Mouse (Mus musculus) forebrain, embryonic 10.5 days (tissue): ENCODE measurements around the gene Aftph. TPM values are rescaled to one million over a fixed set of nuclear protein-coding genes. Genes with fewer than 3 reads are reported as not detected.

Experiments used
- DNase-seq: peaks from one replicate; pipeline ENCODE4 v3.0.0-alpha.2; 2017; ENCODE audit warnings: low spot score; ENCODE audit errors: extremely low spot score
- H3K27ac ChIP-seq: fragments of 300-500 bp; sonication (generic); 2 replicates; pipeline ENCODE4 v1.5.1; 2016; ENCODE audit warnings: mild to moderate bottlenecking
- H3K27me3 ChIP-seq: fragments of 300-500 bp; sonication (generic); 2 replicates; pipeline ENCODE4 v1.6.1; 2016; ENCODE audit warnings: mild to moderate bottlenecking; ENCODE audit not compliant: poor library complexity, severe bottlenecking
- H3K36me3 ChIP-seq: fragments of 300-500 bp; sonication (generic); replicated peaks from 2 replicates; pipeline ENCODE4 v1.6.1; 2016; ENCODE audit warnings: mild to moderate bottlenecking, moderate library complexity
- H3K4me1 ChIP-seq: fragments of 300-500 bp; sonication (generic); 2 replicates; pipeline ENCODE4 v1.6.1; 2016
- H3K4me3 ChIP-seq: fragments of 300-500 bp; sonication (generic); 2 replicates; pipeline ENCODE4 v1.5.1; 2016; ENCODE audit warnings: mild to moderate bottlenecking, moderate library complexity
- H3K9me3 ChIP-seq: fragments of 300-500 bp; sonication (generic); 2 replicates; pipeline ENCODE4 v1.6.1; 2016; ENCODE audit warnings: mild to moderate bottlenecking, moderate library complexity
- WGBS: fragments of 180-500 bp; shearing (Covaris S2); methylation state at CpG from one replicate; pipeline ENCODE4 v1.1.7; 2016; 5-methylcytosine and 5-hydroxymethylcytosine counted together
- polyA plus RNA-seq: library from polyadenylated mRNA; unstranded; fragments of >200 nt; fragmentation: Nextera tagmentation; extraction: Ambion mirVana; gene quantifications from 2 replicates; pipeline ENCODE4 v1.2.1, GENCODE M21; 2016

The Aftph gene
- polyA plus RNA-seq, 1 experiment from 2014 or later = 21.9 TPM

GRCm38 (mm10) chr11:20681679-20682078 is 59.7 kb downstream of the Aftph start:
- Histone ChIP-seq H3K27ac (no peak overlapping the region), H3K36me3 (peaks cover 17% of the 10 kb centered on the region), H3K4me3 (no peak overlapping the region), H3K9me3 (no peaks in the 10 kb centered on the region), H3K27me3 (no peaks in the 10 kb centered on the region), H3K4me1 (no peaks in the 10 kb centered on the region)
- DNase-seq = no peak
- WGBS = 88% methylated on average over 5 of the region's 5 CpGs

DNA sequence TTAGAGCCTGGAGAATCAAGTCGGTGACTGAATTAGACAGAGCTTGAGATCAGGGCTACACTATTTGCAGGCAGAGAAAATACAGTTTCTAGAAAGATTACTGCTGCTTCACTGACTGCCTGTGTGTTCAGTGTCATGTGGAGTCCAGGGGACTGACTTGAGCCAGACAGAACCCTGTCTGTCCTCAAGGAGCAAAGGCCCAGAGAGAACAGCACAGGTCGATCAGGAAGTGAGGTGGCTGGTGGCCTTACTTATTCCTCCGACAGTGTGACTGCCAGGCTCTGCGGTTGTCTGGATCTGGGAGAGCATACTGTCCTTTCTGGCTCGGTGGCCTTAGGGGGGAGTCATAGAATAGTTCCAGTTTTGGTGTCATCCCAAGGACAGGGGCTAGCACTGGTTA is 60.6 kb downstream of the Aftph start:
- Histone ChIP-seq H3K4me1 (no peaks in the 10 kb centered on the region), H3K27ac (no peak overlapping the region), H3K4me3 (no peak overlapping the region), H3K36me3 (peaks cover 9% of the 10 kb centered on the region), H3K9me3 (no peaks in the 10 kb centered on the region), H3K27me3 (no peaks in the 10 kb centered on the region)
- no peak for DNase-seq
- 83% methylated on average over 5 of the region's 5 CpGs for WGBS

DNA sequence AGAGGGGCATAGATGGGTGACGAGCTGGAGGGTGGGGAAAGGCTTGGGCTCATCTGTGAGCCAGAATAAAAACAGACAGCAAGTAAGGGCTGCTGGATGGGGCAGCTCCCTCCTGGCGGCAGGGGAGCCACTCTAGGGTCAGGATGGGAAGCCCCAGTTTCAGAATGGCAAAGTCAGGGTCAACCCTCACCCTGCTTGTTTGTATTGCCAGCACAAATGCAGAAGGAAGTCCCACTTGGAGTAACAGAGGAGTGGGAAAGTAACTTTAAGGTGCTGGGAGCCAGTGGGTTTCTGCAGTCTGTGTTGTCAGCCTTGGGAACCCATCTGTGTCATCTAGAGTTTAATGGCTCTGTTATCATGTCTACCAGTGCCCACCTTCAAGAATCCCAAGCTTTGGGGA is 62.0 kb downstream of the Aftph start:
- H3K4me1 ChIP-seq = no peaks in the 10 kb centered on the region
- peaks cover 4% of the 10 kb centered on the region; the same call in 1 of the 2 replicates for H3K36me3 ChIP-seq
- DNase-seq = no peak
- WGBS = 85% methylated on average over 2 of the region's 2 CpGs
- H3K27me3 ChIP-seq = no peaks in the 10 kb centered on the region
- H3K27ac ChIP-seq = no peak overlapping the region
- H3K4me3 ChIP-seq = no peak overlapping the region
- H3K9me3 ChIP-seq = no peaks in the 10 kb centered on the region

DNA sequence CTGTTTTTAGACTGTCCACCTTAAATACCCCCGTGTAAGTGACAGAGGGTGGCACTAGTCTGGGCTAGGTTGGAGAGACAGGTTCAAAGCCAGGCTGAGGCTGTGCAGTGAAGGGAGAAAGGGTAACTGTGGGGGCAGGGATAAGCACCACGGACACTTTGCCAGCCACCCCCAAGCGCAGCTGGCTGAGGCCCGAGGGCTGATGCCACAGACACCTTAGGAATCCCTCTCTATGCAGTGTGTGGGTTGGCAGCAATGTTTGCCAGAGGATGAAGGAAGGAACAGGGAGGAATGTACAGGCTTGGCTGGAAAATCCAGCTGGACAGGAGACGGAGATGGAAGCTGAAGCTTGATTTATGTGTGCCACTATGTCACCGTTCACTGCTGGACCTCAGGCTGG is 68.9 kb downstream of the Aftph start:
- H3K9me3 ChIP-seq = no peaks in the 10 kb centered on the region
- no peaks in the 10 kb centered on the region for H3K36me3 ChIP-seq
- H3K27me3 ChIP-seq = no peaks in the 10 kb centered on the region
- WGBS = 84% methylated on average over 6 of the region's 6 CpGs
- peaks cover 19% of the 10 kb centered on the region for H3K4me1 ChIP-seq
- no peak overlapping the region for H3K4me3 ChIP-seq
- DNase-seq = no peak
- no peak overlapping the region for H3K27ac ChIP-seq

GRCm38 (mm10) chr11:20671789-20672392 is 69.5 kb downstream of the Aftph start:
- WGBS = 52% methylated on average over 6 of the region's 6 CpGs
- H3K9me3 ChIP-seq = no peaks in the 10 kb centered on the region
- no peaks in the 10 kb centered on the region for H3K36me3 ChIP-seq
- no peak for DNase-seq
- no peaks in the 10 kb centered on the region for H3K27me3 ChIP-seq
- no peak overlapping the region for H3K4me3 ChIP-seq
- peaks cover 19% of the 10 kb centered on the region for H3K4me1 ChIP-seq
- no peak overlapping the region for H3K27ac ChIP-seq

DNA sequence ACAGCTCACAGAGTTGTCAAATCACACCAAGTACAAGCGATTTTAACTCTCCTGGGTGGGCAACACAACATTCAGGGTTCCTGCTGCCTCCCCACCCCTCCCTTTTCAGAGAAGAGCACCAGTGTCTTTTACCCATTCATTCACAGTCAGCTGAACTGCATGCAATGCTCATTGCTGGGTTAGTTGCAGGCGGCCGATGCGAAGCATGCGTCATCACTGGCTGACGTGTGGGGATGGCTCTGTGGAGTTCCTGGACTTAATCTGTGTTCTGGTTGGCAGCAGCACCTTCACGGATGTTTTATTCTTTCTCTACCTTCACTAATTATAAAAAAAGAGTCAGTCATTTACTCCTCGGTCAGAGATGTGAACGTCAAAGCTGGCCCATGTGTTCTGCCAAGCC is 76.5 kb downstream of the Aftph start:
- no peak overlapping the region for H3K4me3 ChIP-seq
- no peaks in the 10 kb centered on the region for H3K36me3 ChIP-seq
- WGBS = 61% methylated on average over 9 of the region's 9 CpGs
- H3K4me1 ChIP-seq = peaks cover 67% of the 10 kb centered on the region
- H3K27ac ChIP-seq = peak overlapping the region; percentile 86
- no peaks in the 10 kb centered on the region for H3K9me3 ChIP-seq
- DNase-seq = no peak
- H3K27me3 ChIP-seq = no peaks in the 10 kb centered on the region

DNA sequence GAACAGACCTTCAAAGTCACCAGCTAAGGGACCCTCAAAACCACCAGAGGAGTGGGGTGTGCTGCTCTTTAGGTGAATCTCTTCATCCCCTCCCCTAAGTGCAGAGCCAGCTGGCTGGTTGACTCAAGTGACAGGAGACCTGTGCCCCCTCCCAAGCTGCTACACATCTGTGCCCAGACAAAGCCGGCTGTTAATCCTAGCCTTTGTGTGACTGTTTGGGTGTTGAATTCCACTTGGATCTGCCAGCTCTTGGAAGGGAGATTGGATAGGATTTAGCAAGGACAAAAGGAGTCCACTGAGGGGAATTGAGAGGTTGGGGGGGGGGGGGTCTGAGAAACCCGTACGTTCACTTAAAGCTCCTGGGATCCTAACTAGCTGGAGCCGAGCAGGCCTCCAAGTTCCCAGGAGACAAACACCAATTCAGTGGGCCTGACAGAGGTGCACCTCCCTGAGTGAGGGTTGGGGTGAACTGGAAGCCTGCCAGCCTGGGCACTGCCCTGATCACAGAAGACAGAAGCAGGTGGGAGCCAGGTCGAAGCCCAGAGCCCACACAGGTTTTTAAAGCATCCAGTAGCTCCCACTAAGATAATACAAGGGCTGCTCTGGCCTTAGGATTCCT is 77.7 kb downstream of the Aftph start:
- peak overlapping the region; percentile 18; the same call in 1 of the 2 replicates for H3K4me3 ChIP-seq
- H3K36me3 ChIP-seq = no peaks in the 10 kb centered on the region
- WGBS = 12% methylated on average over 5 of the region's 5 CpGs
- H3K9me3 ChIP-seq = no peaks in the 10 kb centered on the region
- peak overlapping the region; percentile 86 for H3K27ac ChIP-seq
- H3K4me1 ChIP-seq = peaks cover 56% of the 10 kb centered on the region
- DNase-seq = peak; percentile 58
- no peaks in the 10 kb centered on the region for H3K27me3 ChIP-seq

DNA sequence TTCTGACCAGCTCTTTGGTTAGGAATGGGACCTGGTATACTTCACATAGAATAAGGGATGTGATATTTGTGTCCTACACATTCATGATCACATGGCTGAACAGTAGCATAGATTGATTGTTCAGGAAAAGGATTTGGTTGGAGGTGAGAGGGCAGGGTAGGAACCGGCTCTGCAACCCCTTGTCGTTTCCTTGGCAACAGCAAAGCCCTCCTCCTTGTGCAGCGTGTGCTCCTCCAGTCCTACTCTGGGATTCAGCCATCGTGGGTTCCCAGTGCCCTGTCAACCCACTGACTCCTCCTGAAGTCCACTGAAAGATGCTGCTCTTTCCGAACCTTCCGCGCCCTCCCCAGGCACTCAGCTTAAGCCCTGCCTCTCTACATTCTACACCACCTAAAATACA is 78.6 kb downstream of the Aftph start:
- H3K27me3 ChIP-seq = no peaks in the 10 kb centered on the region
- DNase-seq = no peak
- no peaks in the 10 kb centered on the region for H3K9me3 ChIP-seq
- no peak overlapping the region for H3K4me3 ChIP-seq
- no peaks in the 10 kb centered on the region for H3K36me3 ChIP-seq
- 57% methylated on average over 7 of the region's 7 CpGs for WGBS
- H3K4me1 ChIP-seq = peaks cover 55% of the 10 kb centered on the region
- peak overlapping the region; percentile 86 for H3K27ac ChIP-seq

GRCm38 (mm10) chr11:20661652-20662051 is 79.7 kb downstream of the Aftph start:
- no peaks in the 10 kb centered on the region for H3K27me3 ChIP-seq
- H3K36me3 ChIP-seq = no peaks in the 10 kb centered on the region
- no peak for DNase-seq
- 40% methylated on average over 4 of the region's 4 CpGs for whole genome bisulfite sequencing
- no peak overlapping the region for H3K4me3 ChIP-seq
- no peaks in the 10 kb centered on the region for H3K9me3 ChIP-seq
- H3K27ac ChIP-seq = peak overlapping the region; percentile 86; the same call in 1 of the 2 replicates
- H3K4me1 ChIP-seq = peaks cover 64% of the 10 kb centered on the region

- Histone ChIP-seq H3K36me3 (no peaks in the 10 kb centered on the region), H3K27me3 (no peaks in the 10 kb centered on the region), H3K27ac (peak overlapping the region; percentile 86), H3K4me3 (no peak overlapping the region), H3K4me1 (peaks cover 74% of the 10 kb centered on the region), H3K9me3 (no peaks in the 10 kb centered on the region)
- 79% methylated on average over 14 of the region's 14 CpGs for WGBS
- DNase-seq = no peak
Observed at GRCm38 (mm10) chr11:20660111-20661097, 81.0 kb downstream of the Aftph start.

DNA sequence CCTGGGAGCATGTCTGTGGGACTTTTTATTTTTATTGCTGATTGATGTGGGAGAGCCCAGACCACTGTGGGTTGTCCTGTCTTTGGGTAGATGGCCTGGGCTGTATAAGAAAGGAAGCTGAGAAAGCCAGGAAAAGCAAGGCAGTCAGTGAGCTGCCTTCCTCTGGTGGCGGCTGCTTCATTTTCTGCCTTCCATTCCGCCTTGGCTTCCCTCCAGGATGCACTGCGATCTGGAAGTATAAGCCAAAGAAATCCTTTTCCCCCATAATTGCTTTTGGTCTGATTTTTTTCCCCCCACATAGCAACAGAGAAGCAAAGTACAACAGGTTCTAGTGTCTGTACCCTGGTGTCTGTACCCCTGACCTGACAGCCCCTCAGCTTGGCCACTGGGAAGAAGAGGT is 82.3 kb downstream of the Aftph start:
- Histone ChIP-seq H3K9me3 (no peaks in the 10 kb centered on the region), H3K4me1 (peaks cover 74% of the 10 kb centered on the region), H3K36me3 (0 out of 2 replicates have a peak, but pooled peaks cover 2% of the 10 kb centered on the region), H3K27ac (peak overlapping the region; percentile 12; the same call in 1 of the 2 replicates), H3K27me3 (no peaks in the 10 kb centered on the region), H3K4me3 (no peak overlapping the region)
- no peak for DNase-seq
- WGBS = 81% methylated on average over 3 of the region's 3 CpGs

DNA sequence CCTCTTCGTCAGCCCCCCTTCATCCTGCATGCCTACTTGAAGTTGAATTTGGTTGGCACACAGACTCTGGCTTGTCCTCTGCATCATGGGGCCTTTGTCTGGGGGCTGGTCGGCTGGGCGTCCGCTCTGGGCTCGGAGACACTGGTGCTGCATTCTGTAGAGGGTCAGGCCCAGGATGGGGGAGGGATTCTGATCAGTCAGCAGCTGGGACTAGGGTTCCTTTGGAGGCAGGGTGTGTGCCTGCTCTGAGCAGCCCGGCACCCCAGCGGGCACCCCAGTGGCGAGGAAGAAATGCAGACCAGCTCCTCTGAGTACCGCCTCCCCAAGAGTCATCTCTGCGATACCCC is 84.7 kb downstream of the Aftph start:
- no peak for DNase-seq
- WGBS = 11% methylated on average over 10 of the region's 10 CpGs
- peak overlapping the region; percentile 93 for H3K27ac ChIP-seq
- peaks cover 16% of the 10 kb centered on the region for H3K36me3 ChIP-seq
- no peaks in the 10 kb centered on the region for H3K9me3 ChIP-seq
- no peaks in the 10 kb centered on the region for H3K27me3 ChIP-seq
- H3K4me3 ChIP-seq = peak overlapping the region; percentile 39
- H3K4me1 ChIP-seq = peaks cover 66% of the 10 kb centered on the region
